Mouse (Mus musculus): Measurements from ENCODE around the gene Nfib. TPM values are rescaled to one million over a fixed set of nuclear protein-coding genes. Genes with fewer than 3 reads are reported as not detected.

Gene Nfib
- polyA plus RNA-seq (2014; fragmentation: Nextera tagmentation; extraction: Ambion mirVana): 54.6 and 59.0 TPM in 2 replicates

DNA sequence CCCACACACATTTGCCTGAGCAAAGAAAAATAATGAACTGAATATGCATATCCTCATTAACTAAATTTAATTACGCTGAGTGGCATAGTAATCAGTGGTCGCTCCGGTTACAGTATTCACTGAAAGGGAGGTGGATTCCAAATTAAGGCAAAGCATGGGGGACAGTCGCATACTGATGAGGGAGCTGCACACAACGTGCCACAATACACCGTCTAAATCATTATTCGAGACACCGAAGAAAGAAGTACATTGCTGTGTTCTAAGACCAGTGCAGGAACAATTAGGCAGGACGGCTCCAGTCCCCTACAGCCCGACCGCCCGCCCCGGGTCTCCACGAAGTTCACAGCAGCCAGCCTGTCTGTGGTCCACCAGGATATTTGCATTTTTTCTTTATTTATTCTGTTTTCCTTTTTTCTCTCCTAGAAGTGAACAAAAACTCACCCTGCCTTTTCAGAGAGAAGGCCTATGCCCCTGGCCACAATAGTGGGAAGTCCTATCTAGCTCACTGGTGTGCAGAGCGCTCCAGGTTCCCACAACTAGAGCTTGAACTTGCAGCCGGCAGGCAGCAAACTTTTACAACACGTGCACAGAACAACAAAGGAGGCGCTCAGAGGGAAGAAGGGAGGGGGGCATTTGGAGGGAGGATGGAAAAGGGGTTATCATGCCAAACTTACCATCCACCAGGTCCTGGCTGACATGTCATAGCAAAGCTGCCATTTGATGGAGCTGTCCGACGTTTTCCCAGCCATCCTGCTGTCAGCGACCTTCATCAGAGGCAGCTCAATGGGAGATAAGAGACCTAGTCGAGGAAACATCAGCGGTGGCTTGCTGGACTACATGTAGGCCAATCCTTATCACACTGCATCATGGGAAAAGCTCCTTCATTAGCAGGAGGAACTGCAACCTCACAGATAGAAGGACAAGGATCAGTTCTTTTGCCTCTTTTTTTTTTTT is at the start of gene Nfib:
Gene Nfib (minus strand): TSS at position 910 of the 954 bp plus-strand sequence.
- Histone ChIP-seq H3K36me3 (ENCODE audit: control insufficient read depth, insufficient read depth, low read length) (no peaks in the 10 kb centered on the region), H3K9ac (ENCODE audit: low read depth, low read length) (no peak within 1 kb of the TSS), H3K27me3 (ENCODE audit: control insufficient read depth, insufficient read depth, low read length) (no peaks in the 10 kb centered on the region), H3K4me2 (peak within 1 kb of the TSS; percentile 20; the same call in 1 of the 2 replicates), H3K4me3 (ENCODE audit: low read depth, low read length) (no peak within 1 kb of the TSS), H3K4me1 (ENCODE audit: control insufficient read depth, insufficient read depth, low read length) (peaks cover 32% of the 10 kb centered on the region), H3K27ac (ENCODE audit: low read depth, low read length) (peak within 1 kb of the TSS; percentile 70), H3K9me3 (replicated peaks; ENCODE audit: control insufficient read depth, low read length) (no peaks in the 10 kb centered on the region)
- 51% methylated on average over 23 of the region's 23 CpGs for WGBS (ENCODE audit: insufficient replicate concordance)
- 0 out of 2 replicates have a peak, but pooled peaks have one; percentile 31 for ATAC-seq (replicated peaks; ENCODE audit: insufficient number of reproducible peaks, low FRiP score, low TSS enrichment)

DNA sequence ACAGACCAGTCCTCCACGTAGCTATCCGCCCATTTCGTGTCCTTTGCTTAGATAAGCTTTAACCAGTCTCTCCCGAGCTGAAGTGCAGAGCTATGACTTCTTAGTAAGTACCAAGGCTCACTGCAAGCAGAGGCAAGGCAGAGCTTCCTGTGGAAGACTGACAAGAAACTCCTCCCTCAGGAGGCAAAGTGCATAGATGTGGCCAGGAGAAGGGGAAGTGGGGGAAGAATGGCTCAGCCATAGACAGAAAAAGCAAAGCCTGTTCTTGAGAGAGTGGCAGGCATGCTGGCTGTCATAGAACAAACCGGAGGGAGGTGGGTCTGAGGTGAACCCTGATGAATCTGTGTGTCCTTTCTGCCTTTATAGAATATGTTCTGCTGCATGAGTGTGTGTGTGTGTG is 30.2 kb upstream of the Nfib start:
- Histone ChIP-seq H3K4me3 (ENCODE audit: low read depth, low read length) (no peak overlapping the region), H3K27me3 (ENCODE audit: control insufficient read depth, insufficient read depth, low read length) (no peaks in the 10 kb centered on the region), H3K4me2 (no peak overlapping the region), H3K9me3 (replicated peaks; ENCODE audit: control insufficient read depth, low read length) (no peaks in the 10 kb centered on the region), H3K36me3 (ENCODE audit: control insufficient read depth, insufficient read depth, low read length) (no peaks in the 10 kb centered on the region), H3K9ac (ENCODE audit: low read depth, low read length) (no peak overlapping the region), H3K4me1 (ENCODE audit: control insufficient read depth, insufficient read depth, low read length) (0 out of 2 replicates have a peak, but pooled peaks cover 2% of the 10 kb centered on the region), H3K27ac (ENCODE audit: low read depth, low read length) (no peak overlapping the region)
- ATAC-seq (replicated peaks; ENCODE audit: insufficient number of reproducible peaks, low FRiP score, low TSS enrichment): no peak
- 21% methylated on average over 5 of the region's 5 CpGs for WGBS (ENCODE audit: insufficient replicate concordance)

DNA sequence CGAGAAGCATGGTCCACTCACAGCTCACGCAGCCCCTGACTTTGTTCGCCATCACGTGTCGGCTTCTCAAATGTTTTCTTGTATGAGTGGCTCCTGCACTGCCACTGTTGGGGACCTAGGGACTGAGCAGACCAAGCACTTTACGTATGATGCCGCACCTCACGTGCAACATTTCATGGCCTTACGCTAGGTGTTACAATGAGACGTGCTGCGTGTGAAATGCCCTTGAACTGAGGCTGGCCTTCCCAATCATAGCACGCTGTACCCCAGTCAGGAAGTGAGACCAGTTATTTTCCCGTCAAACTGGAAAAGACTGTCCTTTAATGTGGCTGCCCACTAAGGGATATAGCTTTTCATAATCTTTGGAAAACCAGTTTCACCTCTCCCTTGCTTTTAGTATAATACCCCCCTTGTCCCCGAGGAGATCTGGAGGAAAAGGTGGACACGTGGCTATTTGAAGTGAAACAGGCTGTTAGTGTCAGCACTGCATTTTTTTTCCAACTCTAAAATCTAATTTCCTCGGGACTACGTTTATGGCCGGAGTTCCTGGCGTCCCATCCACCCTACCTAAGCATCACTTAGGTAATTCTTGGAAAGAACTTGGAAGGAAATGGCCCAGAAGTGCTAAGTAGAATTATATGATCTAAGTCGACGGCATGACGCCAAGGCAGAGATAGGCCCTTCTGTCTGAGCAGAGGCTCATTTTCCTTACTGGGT is 29.4 kb upstream of the Nfib start:
- H3K27me3 ChIP-seq (ENCODE audit: control insufficient read depth, insufficient read depth, low read length): no peaks in the 10 kb centered on the region
- no peak overlapping the region for H3K4me2 ChIP-seq
- no peaks in the 10 kb centered on the region for H3K36me3 ChIP-seq (ENCODE audit: control insufficient read depth, insufficient read depth, low read length)
- no peak overlapping the region for H3K9ac ChIP-seq (ENCODE audit: low read depth, low read length)
- ATAC-seq (replicated peaks; ENCODE audit: insufficient number of reproducible peaks, low FRiP score, low TSS enrichment): no peak
- no peak overlapping the region for H3K4me3 ChIP-seq (ENCODE audit: low read depth, low read length)
- 0 out of 2 replicates have a peak overlapping the region, but pooled peaks have one; percentile 36 for H3K27ac ChIP-seq (ENCODE audit: low read depth, low read length)
- no peaks in the 10 kb centered on the region for H3K9me3 ChIP-seq (replicated peaks; ENCODE audit: control insufficient read depth, low read length)
- 78% methylated on average over 22 of the region's 22 CpGs for WGBS (ENCODE audit: insufficient replicate concordance)
- H3K4me1 ChIP-seq (ENCODE audit: control insufficient read depth, insufficient read depth, low read length): 0 out of 2 replicates have a peak, but pooled peaks cover 2% of the 10 kb centered on the region

DNA sequence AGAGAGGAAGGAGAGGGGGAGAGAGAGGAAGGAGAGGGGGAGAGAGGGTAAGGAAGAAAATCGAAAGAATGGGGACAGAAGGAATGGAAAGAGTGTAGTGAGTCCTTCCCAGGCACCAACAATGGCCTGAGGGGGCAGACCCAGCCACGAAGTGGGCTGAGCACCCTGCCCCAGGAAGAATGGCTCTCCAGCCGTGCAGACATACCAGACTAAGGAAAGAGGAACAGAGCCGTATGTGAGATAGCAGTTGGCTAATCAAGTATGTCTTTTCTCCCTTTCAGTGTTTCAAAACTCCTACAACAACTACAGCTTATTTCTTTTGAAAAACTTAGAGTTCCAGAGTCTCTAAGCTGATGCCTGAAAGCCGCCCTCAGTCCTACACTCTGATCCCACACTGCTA is 28.8 kb upstream of the Nfib start:
- Histone ChIP-seq H3K4me1 (ENCODE audit: control insufficient read depth, insufficient read depth, low read length) (0 out of 2 replicates have a peak, but pooled peaks cover 2% of the 10 kb centered on the region), H3K9ac (ENCODE audit: low read depth, low read length) (no peak overlapping the region), H3K9me3 (replicated peaks; ENCODE audit: control insufficient read depth, low read length) (no peaks in the 10 kb centered on the region), H3K36me3 (ENCODE audit: control insufficient read depth, insufficient read depth, low read length) (no peaks in the 10 kb centered on the region), H3K4me3 (ENCODE audit: low read depth, low read length) (no peak overlapping the region), H3K27me3 (ENCODE audit: control insufficient read depth, insufficient read depth, low read length) (no peaks in the 10 kb centered on the region), H3K27ac (ENCODE audit: low read depth, low read length) (no peak overlapping the region), H3K4me2 (no peak overlapping the region)
- 56% methylated on average over 5 of the region's 5 CpGs for WGBS (ENCODE audit: insufficient replicate concordance)
- ATAC-seq (replicated peaks; ENCODE audit: insufficient number of reproducible peaks, low FRiP score, low TSS enrichment): no peak

DNA sequence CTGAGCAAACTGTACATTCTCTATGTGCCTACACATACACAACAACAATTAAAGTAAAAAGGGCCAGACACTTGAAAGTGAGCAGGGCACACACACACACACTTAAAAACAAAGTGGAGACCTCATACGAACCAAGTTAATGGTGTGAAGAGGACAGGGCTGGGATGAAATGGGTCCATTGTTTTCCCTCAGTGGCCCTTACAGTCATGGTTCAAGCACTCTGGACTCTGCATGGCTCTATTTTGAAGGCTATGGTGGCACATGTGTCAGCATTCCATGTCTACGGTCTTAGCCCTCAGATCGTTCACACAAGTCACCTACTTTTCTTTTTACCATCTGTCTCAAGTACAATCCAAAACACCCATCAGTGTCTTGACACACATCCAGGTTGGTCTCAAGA is 28.1 kb upstream of the Nfib start:
- 0 out of 2 replicates have a peak, but pooled peaks cover 2% of the 10 kb centered on the region for H3K4me1 ChIP-seq (ENCODE audit: control insufficient read depth, insufficient read depth, low read length)
- H3K9ac ChIP-seq (ENCODE audit: low read depth, low read length): no peak overlapping the region
- whole genome bisulfite sequencing (ENCODE audit: insufficient replicate concordance): 93% methylated on average over 3 of the region's 3 CpGs
- no peak overlapping the region for H3K27ac ChIP-seq (ENCODE audit: low read depth, low read length)
- H3K9me3 ChIP-seq (replicated peaks; ENCODE audit: control insufficient read depth, low read length): no peaks in the 10 kb centered on the region
- H3K27me3 ChIP-seq (ENCODE audit: control insufficient read depth, insufficient read depth, low read length): no peaks in the 10 kb centered on the region
- no peaks in the 10 kb centered on the region for H3K36me3 ChIP-seq (ENCODE audit: control insufficient read depth, insufficient read depth, low read length)
- H3K4me3 ChIP-seq (ENCODE audit: low read depth, low read length): no peak overlapping the region
- no peak overlapping the region for H3K4me2 ChIP-seq
- ATAC-seq (replicated peaks; ENCODE audit: insufficient number of reproducible peaks, low FRiP score, low TSS enrichment): no peak

DNA sequence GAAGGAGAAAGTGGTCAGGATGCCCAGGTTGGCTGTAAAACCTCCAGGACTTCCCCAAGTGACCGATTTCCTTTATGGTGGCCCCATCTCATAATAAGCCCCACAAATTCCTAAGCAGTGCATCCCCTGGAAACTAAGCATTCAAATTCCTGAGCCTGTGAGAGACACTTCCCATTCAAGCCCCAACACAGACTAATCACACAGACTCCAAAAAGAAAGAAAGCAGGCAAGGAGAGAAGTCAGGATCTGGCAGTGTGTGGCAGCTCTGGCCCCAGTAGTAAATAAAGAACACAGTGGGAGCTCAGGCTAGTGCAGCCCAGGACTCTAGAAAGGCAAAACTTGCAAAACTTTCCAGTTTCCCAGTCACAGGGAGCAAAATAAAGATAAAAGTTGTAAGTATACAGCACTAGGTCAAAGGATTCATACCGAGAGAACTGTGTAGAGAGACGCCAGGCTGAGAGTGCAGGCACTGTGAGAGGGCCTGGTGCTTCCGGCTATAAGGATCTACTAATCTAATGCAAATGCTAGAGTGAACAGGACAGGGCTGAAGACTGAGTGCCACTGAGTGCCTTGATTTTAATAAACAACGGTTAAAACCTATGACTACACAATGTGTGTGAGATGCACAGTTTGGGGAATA is 24.8 kb upstream of the Nfib start:
- no peak for ATAC-seq (replicated peaks; ENCODE audit: insufficient number of reproducible peaks, low FRiP score, low TSS enrichment)
- no peak overlapping the region for H3K4me2 ChIP-seq
- WGBS (ENCODE audit: insufficient replicate concordance): 71% methylated on average over 5 of the region's 5 CpGs

DNA sequence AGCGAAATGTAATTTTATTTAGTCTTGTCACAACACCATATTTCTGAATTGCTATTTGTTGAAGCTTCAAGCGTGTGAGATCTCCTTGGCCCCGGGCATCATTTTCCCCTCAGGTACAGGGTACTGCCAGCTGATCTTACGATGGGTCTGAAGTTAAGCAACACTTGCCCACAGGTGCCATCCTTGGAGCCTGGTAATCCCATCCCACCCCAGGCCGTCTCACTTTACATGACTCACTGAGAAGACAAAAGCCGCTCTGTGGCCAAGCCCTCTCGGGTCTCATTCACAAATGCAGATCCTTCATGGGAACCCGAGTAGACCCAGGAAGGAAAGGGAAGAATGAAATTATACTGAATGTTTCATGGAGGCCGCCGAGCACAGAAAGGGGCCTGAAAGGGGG is 18.5 kb upstream of the Nfib start:
- no peak overlapping the region for H3K27ac ChIP-seq (ENCODE audit: low read depth, low read length)
- no peaks in the 10 kb centered on the region for H3K9me3 ChIP-seq (replicated peaks; ENCODE audit: control insufficient read depth, low read length)
- no peak for ATAC-seq (replicated peaks; ENCODE audit: insufficient number of reproducible peaks, low FRiP score, low TSS enrichment)
- H3K4me2 ChIP-seq: no peak overlapping the region
- no peaks in the 10 kb centered on the region for H3K4me1 ChIP-seq (ENCODE audit: control insufficient read depth, insufficient read depth, low read length)
- no peak overlapping the region for H3K9ac ChIP-seq (ENCODE audit: low read depth, low read length)
- no peaks in the 10 kb centered on the region for H3K27me3 ChIP-seq (ENCODE audit: control insufficient read depth, insufficient read depth, low read length)
- 72% methylated on average over 10 of the region's 10 CpGs for WGBS (ENCODE audit: insufficient replicate concordance)
- no peaks in the 10 kb centered on the region for H3K36me3 ChIP-seq (ENCODE audit: control insufficient read depth, insufficient read depth, low read length)
- H3K4me3 ChIP-seq (ENCODE audit: low read depth, low read length): no peak overlapping the region

More for the DNA sequence above, 24.8 kb upstream of the Nfib start:
- H3K9ac ChIP-seq (ENCODE audit: low read depth, low read length): no peak overlapping the region
- no peaks in the 10 kb centered on the region for H3K36me3 ChIP-seq (ENCODE audit: control insufficient read depth, insufficient read depth, low read length)
- H3K27me3 ChIP-seq (ENCODE audit: control insufficient read depth, insufficient read depth, low read length): no peaks in the 10 kb centered on the region
- no peaks in the 10 kb centered on the region for H3K4me1 ChIP-seq (ENCODE audit: control insufficient read depth, insufficient read depth, low read length)
- no peaks in the 10 kb centered on the region for H3K9me3 ChIP-seq (replicated peaks; ENCODE audit: control insufficient read depth, low read length)
- no peak overlapping the region for H3K27ac ChIP-seq (ENCODE audit: low read depth, low read length)
- H3K4me3 ChIP-seq (ENCODE audit: low read depth, low read length): no peak overlapping the region

DNA sequence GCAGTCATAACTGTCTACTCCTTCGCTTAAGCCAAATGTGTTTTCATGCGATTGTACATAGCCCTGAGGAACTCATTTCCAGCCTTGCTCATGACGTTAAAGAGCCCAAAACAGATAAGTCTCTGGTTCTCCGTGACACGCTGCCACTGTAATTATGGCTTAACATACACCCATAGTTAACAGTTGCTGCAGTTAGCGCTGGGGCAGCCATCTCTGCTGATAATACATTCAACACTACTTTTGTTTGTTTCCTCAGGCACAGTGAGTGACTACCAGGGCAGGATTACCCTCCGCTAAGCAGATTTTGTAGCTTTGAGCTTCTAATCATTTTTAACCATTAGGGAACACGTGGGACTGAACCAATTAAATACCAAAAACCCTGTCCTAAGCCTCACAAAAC is 17.5 kb upstream of the Nfib start:
- 72% methylated on average over 8 of the region's 8 CpGs for WGBS (ENCODE audit: insufficient replicate concordance)
- no peaks in the 10 kb centered on the region for H3K9me3 ChIP-seq (replicated peaks; ENCODE audit: control insufficient read depth, low read length)

More for the DNA sequence above, 17.5 kb upstream of the Nfib start:
- no peak overlapping the region for H3K4me2 ChIP-seq
- ATAC-seq (replicated peaks; ENCODE audit: insufficient number of reproducible peaks, low FRiP score, low TSS enrichment): no peak
- H3K4me1 ChIP-seq (ENCODE audit: control insufficient read depth, insufficient read depth, low read length): no peaks in the 10 kb centered on the region
- H3K4me3 ChIP-seq (ENCODE audit: low read depth, low read length): no peak overlapping the region
- H3K27me3 ChIP-seq (ENCODE audit: control insufficient read depth, insufficient read depth, low read length): no peaks in the 10 kb centered on the region
- H3K36me3 ChIP-seq (ENCODE audit: control insufficient read depth, insufficient read depth, low read length): no peaks in the 10 kb centered on the region
- H3K27ac ChIP-seq (ENCODE audit: low read depth, low read length): no peak overlapping the region
- no peak overlapping the region for H3K9ac ChIP-seq (ENCODE audit: low read depth, low read length)
